Mouse (Mus musculus) spleen, adult 10 weeks (tissue): ENCODE data around the gene Ptprj. TPM values are rescaled to one million over a fixed set of nuclear protein-coding genes. Genes with fewer than 3 reads are reported as not detected.

ENCODE experiments used
- polyA plus RNA-seq: library from polyadenylated mRNA; stranded (reverse); fragments of 350-450 nt; fragmentation: Illumina TruSeq; extraction: RNeasy Lipid Tissue Mini Kit (QIAGEN cat#74804); gene quantifications from one replicate; pipeline ENCODE4 v1.2.3, GENCODE M21; 2015; ENCODE audit warnings: low replicate concordance; ENCODE audit not compliant: insufficient read depth

Ptprj gene
- polyA plus RNA-seq, result 96.6 TPM

GRCm38 (mm10) chr2:90580236-90581005 is at the start of gene Ptprj:
TSS of gene Ptprj (minus strand) at chr2:90580647.

GRCm38 (mm10) chr2:90398633-90399107 is 181.8 kb downstream of the Ptprj start, which contains the start of gene Olfr1274-ps:
TSS of gene Olfr1274-ps (plus strand) at chr2:90398683.

Other genes starting within 250 kb of the Ptprj start
- gene Olfr1274-ps, start 182.0 kb downstream of the Ptprj start, polyA plus RNA-seq, result not detected
- 71.5 TPM for gene Nup160, start 96.6 kb upstream of the Ptprj start, polyA plus RNA-seq
- 282 TPM for gene Fnbp4, start 164.7 kb upstream of the Ptprj start, polyA plus RNA-seq
- 0.35 TPM for gene Agbl2, start 202.1 kb upstream of the Ptprj start, polyA plus RNA-seq